Mouse (Mus musculus): ENCODE results near the gene Esd. TPM values are rescaled to one million over a fixed set of nuclear protein-coding genes. Genes with fewer than 3 reads are reported as not detected.

Gene Esd
- polyA plus RNA-seq (2015; fragmentation: Nextera tagmentation; extraction: Ambion mirVana) = 351 and 375 TPM in 2 replicates

DNA sequence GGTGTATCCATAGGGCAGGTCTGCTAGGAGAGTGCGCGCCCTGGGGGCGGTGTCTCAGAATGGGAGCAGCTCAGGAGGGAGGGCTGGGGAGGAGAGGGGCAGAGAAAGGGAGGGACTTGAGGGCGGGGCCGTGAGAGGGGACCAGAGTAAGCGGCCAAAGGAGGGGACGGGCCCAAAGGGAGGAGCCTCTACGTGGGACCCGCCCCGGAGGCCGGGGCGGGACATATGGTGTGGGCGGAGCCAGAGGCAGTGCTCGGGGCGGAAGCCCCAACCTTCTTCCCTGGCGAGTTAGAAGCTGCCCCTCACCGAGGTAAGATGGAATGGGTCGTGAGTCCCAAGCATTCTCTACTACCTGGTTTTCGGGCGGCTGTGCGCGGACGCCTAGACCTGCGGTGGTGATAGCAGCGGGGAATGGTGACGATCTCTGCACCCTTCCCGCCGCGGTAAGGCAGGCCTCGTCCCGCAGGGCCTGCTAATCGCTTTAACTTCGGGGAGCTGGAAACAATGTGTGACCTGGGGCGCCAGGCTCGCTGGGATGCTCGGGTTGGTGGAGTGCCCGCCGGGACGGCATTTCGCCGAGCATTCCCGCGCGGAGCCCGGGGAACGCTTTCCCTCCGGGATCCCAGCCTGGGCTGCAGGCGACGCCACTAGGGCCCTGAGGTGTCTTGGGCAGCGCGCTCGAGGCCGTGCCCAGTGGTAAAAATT, at the start of gene Esd:
Esd (plus strand) TSS at position 219 of the 705 bp plus-strand sequence.

Other genes with a start within 250 kb of the Esd start
- gene Htr2a, start 91.5 kb upstream of the Esd start, polyA plus RNA-seq (2015; fragmentation: Nextera tagmentation; extraction: Ambion mirVana) = 0.29 and 0.35 TPM in 2 replicates
- 15.7 and 20.0 TPM in 2 replicates for gene Lrch1, start 215.6 kb downstream of the Esd start, polyA plus RNA-seq (2015; fragmentation: Nextera tagmentation; extraction: Ambion mirVana)